Mouse (Mus musculus): ENCODE results near the gene Gm11077. TPM values are rescaled to one million over a fixed set of nuclear protein-coding genes. Genes with fewer than 3 reads are reported as not detected.

Gene Gm11077
- not detected for polyA plus RNA-seq (2017; shearing (Covaris generic))

DNA sequence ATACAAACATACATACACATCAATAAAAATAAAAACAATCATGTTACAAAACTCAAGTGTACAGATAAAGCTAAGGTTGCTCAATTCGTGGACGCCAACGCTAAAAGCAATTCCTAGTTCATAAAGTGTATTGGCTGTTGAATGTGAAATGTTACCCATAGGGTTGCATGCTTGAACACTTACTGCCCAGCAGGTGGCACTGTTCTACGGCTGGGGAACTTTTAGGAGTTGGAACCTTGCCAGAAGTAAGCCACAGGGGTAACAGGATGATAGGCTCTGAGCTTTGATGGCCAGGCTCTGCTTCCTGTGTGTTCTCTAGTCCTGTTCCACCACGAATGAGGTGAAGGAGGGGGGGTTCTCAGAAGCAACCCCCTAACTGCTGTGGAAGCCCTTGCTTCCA, at the start of gene Gm11077:
Gene Gm11077, plus strand, starts transcription at position 13 of the 400 bp plus-strand sequence.

Other genes starting within 250 kb of the Gm11077 start
- 79.3 TPM for gene Aebp2, start 106.6 kb upstream of the Gm11077 start, polyA plus RNA-seq (2017; shearing (Covaris generic))

Measured in CD4-positive, CD25-positive, alpha-beta regulatory T cell (primary cell).